Mouse (Mus musculus): ENCODE measurements around the gene Slc25a3.

DNA sequence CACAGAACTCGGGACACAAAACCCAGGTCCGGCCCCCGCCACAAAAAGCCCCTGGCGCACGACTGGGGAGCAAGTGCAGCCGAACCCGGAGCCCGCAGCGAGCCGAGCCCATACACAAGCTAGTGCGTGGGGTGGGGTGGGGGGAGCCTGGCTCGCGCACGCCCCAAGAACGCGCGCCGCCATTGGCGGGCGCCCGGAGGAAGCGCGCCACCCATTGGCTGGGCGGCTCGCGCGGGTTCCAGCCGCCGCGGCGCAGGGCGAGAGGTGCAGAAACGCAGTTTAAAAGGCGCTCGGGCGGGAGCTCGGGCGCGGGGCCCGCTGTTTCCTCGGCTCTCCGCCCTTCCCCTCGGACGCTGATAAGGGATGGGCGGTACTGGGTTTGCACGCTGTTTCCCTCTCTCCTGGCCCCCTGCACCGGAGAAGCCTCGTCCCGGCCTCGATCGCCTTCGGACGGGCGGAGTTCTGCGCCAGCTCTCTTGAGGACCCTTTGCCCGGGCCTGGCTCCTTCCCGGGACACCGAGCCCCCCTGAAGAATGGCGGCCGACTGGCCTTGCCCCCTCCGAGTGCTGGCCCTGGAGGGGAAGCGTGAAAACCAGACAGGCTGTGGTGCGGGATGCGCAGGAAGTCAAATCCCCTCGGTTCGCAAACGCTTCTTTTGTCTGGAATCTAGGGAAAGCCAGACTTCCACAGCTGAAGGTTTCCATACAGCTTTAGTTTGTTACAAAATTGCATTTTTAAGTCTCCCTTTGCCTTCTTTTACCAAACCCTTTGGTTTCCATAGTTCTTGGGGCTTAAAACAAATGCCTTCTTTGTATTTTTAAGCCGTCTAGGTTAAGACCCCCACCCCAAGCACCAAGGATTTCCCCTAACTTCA, 47.8 kb upstream of the Slc25a3 start:
- TF ChIP-seq POLR2A (IDR thresholded peaks at IDR 0.05; ENCODE audit: low read depth, low read length) (peak; percentile 88), CTCF (IDR thresholded peaks at IDR 0.05; ENCODE audit: extremely low read depth, insufficient read length, insufficient replicate concordance, low read depth, low read length) (no peak)

All from small intestine, adult 2 months (tissue).